Mouse (Mus musculus): ENCODE measurements around the gene Mast4.

The Mast4 gene

GRCm38 (mm10) chr13:103198210-103198940 lies 135.9 kb downstream of the Mast4 start:
- in situ Hi-C loops (cut with MboI, MseI): no loop called here

GRCm38 (mm10) chr13:103196307-103196706 lies 138.0 kb downstream of the Mast4 start:
- in situ Hi-C loops (cut with MboI, MseI): no loop called here

DNA sequence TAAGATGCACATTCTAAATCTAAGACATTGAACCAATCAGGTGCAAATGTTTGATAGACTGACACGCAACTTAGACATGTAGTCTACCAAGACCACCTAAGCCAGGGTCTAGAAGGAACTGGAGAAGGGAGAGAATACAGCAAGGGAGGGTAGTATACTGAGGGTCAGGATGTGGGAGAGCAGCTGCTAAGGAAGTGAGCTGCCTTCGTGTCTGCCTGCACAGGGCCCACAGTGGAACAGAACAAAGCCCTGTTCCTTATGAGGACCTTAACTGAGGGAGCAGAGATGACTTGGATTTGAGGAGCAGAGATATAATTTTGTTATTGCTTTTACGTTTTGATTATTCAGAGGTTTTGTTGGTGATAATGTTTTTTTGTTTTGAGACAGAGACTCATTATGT lies 138.4 kb downstream of the Mast4 start:
- in situ Hi-C loops (cut with MboI, MseI): no loop called here

- in situ Hi-C loops (cut with MboI, MseI): no loop called here
These were observed 150.7 kb downstream of the Mast4 start for GRCm38 (mm10) chr13:103183566-103183965.

GRCm38 (mm10) chr13:103181836-103182235 lies 152.5 kb downstream of the Mast4 start:
- in situ Hi-C loops (cut with MboI, MseI): no loop called here

DNA sequence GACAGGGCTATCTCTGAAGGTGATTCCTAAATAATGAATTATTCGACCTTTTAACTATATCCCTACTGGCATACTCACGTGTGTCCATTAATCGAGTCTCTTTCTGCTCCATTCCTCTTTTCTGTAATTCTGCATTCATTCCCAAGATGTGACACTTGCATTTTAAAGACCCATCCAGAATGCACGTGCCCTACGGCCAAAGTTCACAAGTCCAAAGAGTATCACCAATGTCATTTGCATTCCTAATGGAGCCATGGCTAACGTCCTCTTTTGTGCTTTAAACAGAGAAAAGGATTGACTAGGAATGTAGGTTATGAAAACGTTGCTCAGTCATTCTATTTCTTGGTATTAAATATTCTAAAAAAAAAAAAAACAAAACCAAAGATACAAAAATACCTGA lies 157.4 kb downstream of the Mast4 start:
- in situ Hi-C loops (cut with MboI, MseI): no loop called here

DNA sequence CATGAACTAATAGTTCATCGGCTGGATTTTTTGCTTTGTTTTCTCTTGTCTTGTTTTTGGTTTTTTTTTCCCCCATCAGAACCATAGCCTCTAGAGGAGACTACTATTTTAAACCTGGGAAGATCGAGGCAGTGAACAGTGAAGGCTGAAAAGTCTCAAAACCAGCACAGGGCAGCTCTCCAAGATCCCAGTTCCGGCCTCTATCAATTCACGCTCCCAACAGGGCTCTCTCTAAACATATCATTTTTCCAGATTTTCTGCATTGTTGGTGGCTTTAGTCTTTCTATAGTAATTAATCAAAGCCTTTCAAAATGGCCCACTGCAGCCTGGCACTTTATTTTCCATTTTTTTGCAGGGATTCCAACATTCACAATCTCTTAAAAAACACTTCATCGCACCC lies 159.9 kb downstream of the Mast4 start:
- in situ Hi-C loops (cut with MboI, MseI): loop anchor here (5.0 kb wide), 1 partner anchor 468 kb away; no protein-coding TSS in a partner anchor

- in situ Hi-C loops (cut with MboI, MseI): loop anchor here (5.0 kb wide), 1 partner anchor 469 kb away; no protein-coding TSS in a partner anchor
These were observed 160.6 kb downstream of the Mast4 start for GRCm38 (mm10) chr13:103173545-103174182.

DNA sequence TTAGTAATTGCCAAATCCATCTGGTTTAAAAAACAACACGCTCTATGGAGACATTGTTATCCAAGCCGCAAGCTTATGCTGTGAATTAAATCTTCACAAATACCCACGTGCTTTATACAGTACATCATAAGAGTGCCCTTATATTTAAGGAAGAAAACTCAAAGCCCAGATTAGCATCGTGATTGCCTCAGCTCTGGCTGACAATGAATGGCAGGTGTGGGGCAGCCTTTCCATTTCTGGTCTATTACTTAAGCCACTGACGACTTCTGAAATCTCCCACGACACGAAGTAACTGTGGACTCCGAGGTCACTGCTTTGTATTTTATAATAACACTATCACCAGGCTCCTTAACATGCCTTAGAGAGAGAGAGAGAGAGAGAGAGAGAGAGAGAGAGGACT lies 182.4 kb downstream of the Mast4 start:
- in situ Hi-C loops (cut with MboI, MseI): no loop called here

DNA sequence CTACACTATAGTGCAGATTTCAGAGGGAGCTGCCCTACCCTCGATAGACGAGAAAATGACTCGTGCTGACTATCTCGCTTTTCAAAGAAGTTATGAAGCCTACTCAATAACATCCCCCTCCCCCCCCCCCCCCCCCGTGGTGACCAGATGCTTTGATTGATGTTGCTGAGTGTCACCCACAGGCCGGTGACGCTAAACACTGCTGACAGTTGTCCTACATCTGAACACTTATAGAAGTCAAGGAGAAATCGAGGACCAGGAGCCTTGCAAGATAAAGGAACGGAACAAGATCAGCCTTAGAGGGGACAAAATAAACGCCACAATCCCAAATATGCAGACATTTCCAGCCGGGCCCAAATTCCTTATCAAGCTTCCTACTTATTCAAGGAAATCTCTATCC lies 183.1 kb downstream of the Mast4 start:
- in situ Hi-C loops (cut with MboI, MseI): no loop called here

- in situ Hi-C loops (cut with MboI, MseI): no loop called here
These were observed 183.6 kb downstream of the Mast4 start for GRCm38 (mm10) chr13:103150671-103151070.

GRCm38 (mm10) chr13:103149415-103149814 lies 184.9 kb downstream of the Mast4 start:
- in situ Hi-C loops (cut with MboI, MseI): no loop called here

DNA sequence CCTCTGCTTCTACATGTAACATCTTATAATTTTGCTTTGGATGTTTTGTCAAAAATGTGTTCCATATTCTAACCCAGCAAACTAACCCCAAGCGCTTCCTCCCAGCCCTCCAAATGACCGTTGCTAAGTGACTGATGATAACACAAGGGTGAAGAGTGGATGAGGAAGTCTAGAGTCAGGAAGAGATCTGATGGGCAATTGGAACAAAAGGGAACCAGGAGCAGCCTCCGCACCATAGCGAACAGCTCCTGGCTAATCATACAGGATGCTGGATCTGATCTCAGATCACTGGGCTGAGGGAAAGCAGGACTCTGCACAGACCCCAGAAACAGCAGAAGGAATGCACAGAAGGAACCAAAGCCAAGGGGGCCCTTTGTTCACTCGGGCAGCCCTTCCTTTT lies 190.0 kb downstream of the Mast4 start:
- in situ Hi-C loops (cut with MboI, MseI): no loop called here

GRCm38 (mm10) chr13:103141304-103141703 lies 193.0 kb downstream of the Mast4 start:
- in situ Hi-C loops (cut with MboI, MseI): no loop called here

- in situ Hi-C loops (cut with MboI, MseI): no loop called here
These were observed 194.2 kb downstream of the Mast4 start for GRCm38 (mm10) chr13:103140051-103140450.

GRCm38 (mm10) chr13:103138298-103138697 lies 196.0 kb downstream of the Mast4 start:
- in situ Hi-C loops (cut with MboI, MseI): no loop called here

DNA sequence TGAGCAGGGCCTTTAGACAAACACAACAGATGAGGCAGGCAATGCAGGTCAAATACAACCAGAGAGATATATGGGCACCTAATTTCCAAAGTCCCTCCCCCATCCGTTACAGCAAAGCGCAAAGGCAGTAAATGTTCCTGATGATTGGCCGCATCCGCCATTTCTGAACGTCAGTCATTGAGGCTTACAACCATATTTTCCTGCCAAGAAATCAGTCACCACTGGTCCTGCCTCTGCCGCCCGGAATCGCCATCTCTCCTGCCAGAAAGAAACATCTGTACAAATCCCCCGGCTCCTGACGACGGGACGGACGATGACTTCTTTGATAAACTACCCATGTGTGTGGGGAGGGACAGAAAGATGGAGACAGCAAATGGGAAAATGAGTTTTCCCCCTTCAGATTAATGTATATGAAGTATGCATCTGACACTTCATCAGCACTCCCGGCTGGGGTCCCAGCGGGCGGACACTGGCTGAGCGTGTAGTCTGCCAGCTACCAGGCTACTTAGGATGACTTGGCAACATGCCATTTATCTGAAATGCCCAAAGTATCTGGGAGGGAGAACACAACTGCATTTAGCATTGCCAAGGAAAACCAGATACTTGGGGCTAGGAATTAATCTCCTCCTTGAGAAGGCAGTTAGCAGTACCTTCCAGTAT lies 198.9 kb downstream of the Mast4 start:
- in situ Hi-C loops (cut with MboI, MseI): no loop called here

- in situ Hi-C loops (cut with MboI, MseI): no loop called here
These were observed 202.5 kb downstream of the Mast4 start for GRCm38 (mm10) chr13:103131781-103132180.

DNA sequence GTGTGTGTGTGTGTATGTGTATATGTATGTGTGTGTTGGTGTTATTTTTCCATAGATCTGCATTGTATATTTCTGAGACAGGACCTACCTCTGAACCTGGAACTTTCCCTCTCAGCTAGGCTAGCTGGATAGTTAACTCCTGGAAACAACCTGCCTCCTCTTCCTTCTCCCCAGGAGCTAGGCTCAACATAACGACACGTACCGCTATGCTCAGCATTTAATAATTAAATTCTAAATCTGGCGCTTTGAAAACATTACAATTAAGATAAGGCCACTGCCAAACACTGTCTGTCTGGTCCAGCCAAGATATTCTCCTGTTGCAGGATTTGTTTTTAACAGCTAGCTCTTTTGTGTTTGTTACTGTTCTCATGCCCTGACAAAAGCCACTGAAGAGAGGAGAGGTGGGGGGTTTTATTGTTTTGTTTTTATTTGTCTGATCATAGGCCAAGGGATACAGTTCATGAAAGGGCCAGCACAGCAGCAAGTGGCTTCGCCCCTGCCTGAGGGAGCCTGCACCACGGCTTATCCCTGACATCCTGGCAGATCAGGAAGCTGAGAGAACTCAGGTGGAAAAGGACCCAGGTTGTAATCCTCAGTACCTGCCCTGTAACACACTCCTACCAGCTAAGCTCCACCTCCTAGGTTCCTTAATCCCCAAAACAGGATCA lies 205.0 kb downstream of the Mast4 start:
- in situ Hi-C loops (cut with MboI, MseI): no loop called here

DNA sequence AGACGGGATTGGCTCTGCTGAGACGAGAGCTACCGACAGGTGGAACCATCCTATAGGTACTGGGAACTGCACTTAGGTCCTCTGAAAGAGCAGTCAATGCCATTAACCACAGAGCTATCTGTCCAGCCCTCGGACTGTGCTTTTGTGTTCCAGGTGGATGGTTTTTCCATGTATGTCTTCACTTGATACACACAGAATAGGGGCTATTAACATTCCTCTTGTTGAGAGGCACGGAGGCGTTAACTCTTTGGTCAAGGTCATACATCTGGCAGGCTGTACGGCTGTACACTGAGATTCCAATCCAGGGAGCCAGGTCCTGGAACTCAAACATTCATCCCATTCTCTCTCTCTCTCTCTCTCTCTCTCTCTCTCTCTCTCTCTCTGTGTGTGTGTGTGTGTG lies 205.6 kb downstream of the Mast4 start:
- in situ Hi-C loops (cut with MboI, MseI): no loop called here

- in situ Hi-C loops (cut with MboI, MseI): no loop called here
These were observed 206.7 kb downstream of the Mast4 start for GRCm38 (mm10) chr13:103127594-103127993.

DNA sequence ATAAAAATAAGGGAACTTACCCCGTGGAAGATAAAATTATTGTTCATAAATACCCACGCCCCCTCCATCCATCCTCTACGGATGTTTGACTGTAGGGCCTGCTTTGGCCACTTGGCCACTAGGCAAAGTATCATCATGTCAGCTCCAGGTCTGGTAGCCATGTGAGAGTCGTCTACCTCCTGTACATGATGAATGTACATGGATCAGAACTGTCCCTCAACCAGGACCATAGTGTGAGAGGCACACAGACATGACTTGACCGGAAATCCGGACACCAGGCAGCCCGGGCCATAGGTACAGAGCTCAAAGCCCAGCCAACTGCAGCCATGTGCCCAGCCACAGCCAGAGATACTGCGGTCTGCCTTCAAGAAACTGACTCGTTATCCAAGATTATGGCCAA lies 210.6 kb downstream of the Mast4 start:
- in situ Hi-C loops (cut with MboI, MseI): no loop called here

All from T-helper 1 cell (primary cell).